Mouse (Mus musculus) neural tube, embryonic 14.5 days (tissue): ENCODE data around the gene Krtdap. TPM values are rescaled to one million over a fixed set of nuclear protein-coding genes. Genes with fewer than 3 reads are reported as not detected.
"Not testable (repeated sequence)": the region's sequence is repeated elsewhere in the genome, so short reads cannot be mapped to it uniquely, and the experiment has no call there.

Source experiments
- ATAC-seq: fragments of 200-750 bp; cut with Nextera tagmentation; 2 replicates; pipeline ENCODE4 v1.8.0; 2017; ENCODE audit warnings: low read depth, mild to moderate bottlenecking, moderate TSS enrichment, moderate library complexity
- H3K27ac ChIP-seq: fragments of 300-500 bp; sonication (generic); 2 replicates; pipeline ENCODE4 v1.5.1; 2014; ENCODE audit warnings: low read depth, mild to moderate bottlenecking, control low read depth, low read length, moderate library complexity, mixed read lengths
- H3K27me3 ChIP-seq: fragments of 300-500 bp; sonication (generic); 2 replicates; pipeline ENCODE4 v1.6.1; 2014; ENCODE audit warnings: low read length; ENCODE audit not compliant: control insufficient read depth, insufficient read depth
- H3K36me3 ChIP-seq: fragments of 300-500 bp; sonication (generic); 2 replicates; pipeline ENCODE4 v1.6.1; 2014; ENCODE audit warnings: low read length, mixed read lengths; ENCODE audit not compliant: control insufficient read depth, insufficient read depth
- H3K4me1 ChIP-seq: fragments of 300-500 bp; sonication (generic); 2 replicates; pipeline ENCODE4 v1.6.1; 2014; ENCODE audit warnings: low read length; ENCODE audit not compliant: control insufficient read depth, insufficient read depth
- H3K4me2 ChIP-seq: fragments of 300-500 bp; sonication (generic); 2 replicates; pipeline ENCODE4 v1.6.1; 2014; ENCODE audit warnings: mild to moderate bottlenecking, low read depth, low read length, control low read depth
- H3K4me3 ChIP-seq: fragments of 300-500 bp; sonication (generic); 2 replicates; pipeline ENCODE4 v1.5.1; 2014; ENCODE audit warnings: low read depth, low read length, control low read depth, mixed read lengths
- H3K9ac ChIP-seq: fragments of 300-500 bp; sonication (generic); replicated peaks from 2 replicates; pipeline ENCODE4 v1.6.1; 2014; ENCODE audit warnings: low read depth, mild to moderate bottlenecking, control low read depth, low read length, mixed read lengths
- H3K9me3 ChIP-seq: fragments of 300-500 bp; sonication (generic); 2 replicates; pipeline ENCODE4 v1.6.1; 2016; ENCODE audit warnings: low read length; ENCODE audit not compliant: control insufficient read depth
- WGBS: fragments of 180-500 bp; shearing (Covaris S2); extraction: QIAGEN DNeasy Blood & Tissue Kit; methylation state at CpG from one replicate; pipeline ENCODE4 v1.1.7; 2014; 5-methylcytosine and 5-hydroxymethylcytosine counted together
- polyA plus RNA-seq: library from polyadenylated mRNA; unstranded; fragments of >200 nt; fragmentation: Nextera tagmentation; extraction: Ambion mirVana; gene quantifications from 2 replicates; pipeline ENCODE4 v1.2.1, GENCODE M21; 2014

The Krtdap gene
- 0.88 TPM in 1 of 2 replicates, not detected in the other for polyA plus RNA-seq

- H3K36me3 ChIP-seq: no peaks in the 10 kb centered on the region
- no peak within 1 kb of the TSS for H3K27ac ChIP-seq
- ATAC-seq: no peak
- no peaks in the 10 kb centered on the region; the same call in 1 of the 2 replicates for H3K4me1 ChIP-seq
- H3K27me3 ChIP-seq: no peaks in the 10 kb centered on the region
- H3K4me2 ChIP-seq: no peak within 1 kb of the TSS
- H3K9ac ChIP-seq: no peak within 1 kb of the TSS
- H3K9me3 ChIP-seq: no peaks in the 10 kb centered on the region
- H3K4me3 ChIP-seq: no peak within 1 kb of the TSS
- 54% methylated on average over 15 of the region's 15 CpGs for WGBS
These were observed at the start of gene Krtdap for GRCm38 (mm10) chr7:30787377-30788022. Gene Krtdap (plus strand): TSS chr7:30787896.

- not testable (repeated sequence) for H3K9me3 ChIP-seq, H3K36me3 ChIP-seq, H3K27ac ChIP-seq, H3K27me3 ChIP-seq, H3K4me1 ChIP-seq, ATAC-seq, H3K4me2 ChIP-seq, H3K4me3 ChIP-seq, H3K9ac ChIP-seq
- WGBS: 96% methylated on average over 2 of the region's 2 CpGs
These were observed 45.1 kb upstream of the Krtdap start for GRCm38 (mm10) chr7:30742570-30742969.

- H3K27ac ChIP-seq, H3K4me3 ChIP-seq, H3K9ac ChIP-seq, H3K36me3 ChIP-seq, H3K27me3 ChIP-seq, H3K9me3 ChIP-seq, H3K4me2 ChIP-seq, ATAC-seq, H3K4me1 ChIP-seq: not testable (repeated sequence)
- no CpG with 5 or more reads among the region's 4 CpGs for WGBS
These were observed 44.1 kb upstream of the Krtdap start, which contains the start of gene Gapdhs for GRCm38 (mm10) chr7:30743617-30744016. Gene Gapdhs (minus strand): TSS chr7:30743681.

GRCm38 (mm10) chr7:30744022-30744598, 43.6 kb upstream of the Krtdap start:
- 36% methylated on average over 4 of the region's 4 CpGs for WGBS
- H3K4me2 ChIP-seq: no peak overlapping the region
- H3K9me3 ChIP-seq: no peaks in the 10 kb centered on the region
- H3K36me3 ChIP-seq: 0 out of 2 replicates have a peak, but pooled peaks cover 4% of the 10 kb centered on the region
- H3K9ac ChIP-seq: no peak overlapping the region
- H3K27ac ChIP-seq: no peak overlapping the region
- H3K4me3 ChIP-seq: no peak overlapping the region
- H3K27me3 ChIP-seq: no peaks in the 10 kb centered on the region
- no peak for ATAC-seq
- H3K4me1 ChIP-seq: no peaks in the 10 kb centered on the region

GRCm38 (mm10) chr7:30747525-30748204, 40.0 kb upstream of the Krtdap start:
- Histone ChIP-seq H3K9me3 (no peaks in the 10 kb centered on the region), H3K27ac (no peak overlapping the region)
- WGBS: 88% methylated on average over 7 of the region's 7 CpGs

GRCm38 (mm10) chr7:30749824-30750606, 37.7 kb upstream of the Krtdap start:
- WGBS: 90% methylated on average over 13 of the region's 13 CpGs
- 0 out of 2 replicates have a peak, but pooled peaks cover 2% of the 10 kb centered on the region for H3K9me3 ChIP-seq
- ATAC-seq: no peak

More at GRCm38 (mm10) chr7:30747525-30748204, 40.0 kb upstream of the Krtdap start:
- no peak for ATAC-seq
- 0 out of 2 replicates have a peak, but pooled peaks cover 4% of the 10 kb centered on the region for H3K36me3 ChIP-seq
- H3K4me3 ChIP-seq: no peak overlapping the region
- no peak overlapping the region for H3K9ac ChIP-seq
- H3K4me2 ChIP-seq: no peak overlapping the region
- H3K4me1 ChIP-seq: no peaks in the 10 kb centered on the region
- no peaks in the 10 kb centered on the region for H3K27me3 ChIP-seq

GRCm38 (mm10) chr7:30751086-30751669, 36.5 kb upstream of the Krtdap start, which contains the start of gene Sbsn:
Gene Sbsn (plus strand): TSS chr7:30751471.
- WGBS: 60% methylated on average over 5 of the region's 5 CpGs
- ATAC-seq: no peak
- no peaks in the 10 kb centered on the region for H3K4me1 ChIP-seq
- H3K27ac ChIP-seq: no peak within 1 kb of the TSS
- no peak within 1 kb of the TSS for H3K4me3 ChIP-seq
- no peak within 1 kb of the TSS for H3K4me2 ChIP-seq
- no peak within 1 kb of the TSS for H3K9ac ChIP-seq
- H3K27me3 ChIP-seq: no peaks in the 10 kb centered on the region
- 0 out of 2 replicates have a peak, but pooled peaks cover 4% of the 10 kb centered on the region for H3K9me3 ChIP-seq
- H3K36me3 ChIP-seq: 0 out of 2 replicates have a peak, but pooled peaks cover 7% of the 10 kb centered on the region

More at GRCm38 (mm10) chr7:30749824-30750606, 37.7 kb upstream of the Krtdap start:
- H3K4me3 ChIP-seq: no peak overlapping the region
- H3K4me1 ChIP-seq: no peaks in the 10 kb centered on the region
- no peaks in the 10 kb centered on the region for H3K27me3 ChIP-seq
- 0 out of 2 replicates have a peak, but pooled peaks cover 4% of the 10 kb centered on the region for H3K36me3 ChIP-seq
- no peak overlapping the region for H3K27ac ChIP-seq
- no peak overlapping the region for H3K9ac ChIP-seq
- no peak overlapping the region for H3K4me2 ChIP-seq

GRCm38 (mm10) chr7:30757001-30757400, 30.7 kb upstream of the Krtdap start:
- Histone ChIP-seq H3K9ac (no peak overlapping the region), H3K4me1 (no peaks in the 10 kb centered on the region), H3K9me3 (0 out of 2 replicates have a peak, but pooled peaks cover 4% of the 10 kb centered on the region), H3K4me2 (no peak overlapping the region), H3K4me3 (no peak overlapping the region), H3K27me3 (no peaks in the 10 kb centered on the region), H3K36me3 (0 out of 2 replicates have a peak, but pooled peaks cover 6% of the 10 kb centered on the region), H3K27ac (no peak overlapping the region)
- no peak for ATAC-seq
- 51% methylated on average over 3 of the region's 3 CpGs for WGBS
